Mouse (Mus musculus): ENCODE measurements at regions not wholly inside any gene's neighbourhood (a gene's known extent, or its start where the extent isn't known, plus 50 kb on each side); places are given as distances from the start of the nearest gene placed in this dataset.

- no peak for ATAC-seq (ENCODE audit: insufficient read depth, low FRiP score, low read depth)
Observed at GRCm38 (mm10) chr2:21058940-21059339, 90.3 kb upstream of the Arhgap21 start.

GRCm38 (mm10) chr2:21056450-21057210 lies 87.9 kb upstream of the Arhgap21 start:
- Histone ChIP-seq H3K4me1 (no peaks in the 10 kb centered on the region), H3K9me3 (no peaks in the 10 kb centered on the region), H3K4me2 (no peak overlapping the region), H3K27ac (no peak overlapping the region), H3K4me3 (replicated peaks) (no peak overlapping the region), H3K9ac (no peak overlapping the region), H3K27me3 (replicated peaks) (no peaks in the 10 kb centered on the region), H3K36me3 (no peaks in the 10 kb centered on the region)
- WGBS, result 64% methylated on average over 5 of the region's 5 CpGs
- no peak for ATAC-seq (ENCODE audit: insufficient read depth, low FRiP score, low read depth)

More at GRCm38 (mm10) chr2:21058940-21059339, 90.3 kb upstream of the Arhgap21 start:
- no peaks in the 10 kb centered on the region for H3K9me3 ChIP-seq
- WGBS, result 90% methylated on average over 3 of the region's 3 CpGs
- no peak overlapping the region for H3K9ac ChIP-seq
- no peak overlapping the region for H3K27ac ChIP-seq
- no peaks in the 10 kb centered on the region for H3K36me3 ChIP-seq
- H3K4me2 ChIP-seq, result no peak overlapping the region
- no peaks in the 10 kb centered on the region for H3K4me1 ChIP-seq
- H3K4me3 ChIP-seq (replicated peaks), result no peak overlapping the region
- no peaks in the 10 kb centered on the region for H3K27me3 ChIP-seq (replicated peaks)

DNA sequence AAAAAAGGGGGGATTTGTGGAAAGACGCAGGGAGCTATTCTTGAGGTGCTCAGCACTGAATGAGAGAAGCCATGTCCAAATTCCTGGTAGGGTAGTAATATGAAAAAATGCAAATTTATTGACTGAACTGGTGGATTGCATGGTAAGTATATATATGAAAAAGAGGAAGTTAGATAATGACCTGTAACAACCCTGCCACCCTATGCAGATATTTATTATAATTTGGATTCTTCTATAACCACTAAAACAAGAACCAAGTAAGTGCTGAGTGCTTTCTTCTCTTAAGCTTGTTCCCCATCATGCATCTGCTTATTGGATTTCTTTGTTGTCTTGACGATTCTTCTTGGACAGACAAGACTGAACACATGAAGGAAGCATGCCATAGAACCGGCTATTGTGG lies 86.7 kb upstream of the Arhgap21 start:
- no peak overlapping the region for H3K27ac ChIP-seq
- H3K4me1 ChIP-seq, result no peaks in the 10 kb centered on the region
- no peak overlapping the region for H3K9ac ChIP-seq
- no peaks in the 10 kb centered on the region for H3K9me3 ChIP-seq
- no peak for ATAC-seq (ENCODE audit: insufficient read depth, low FRiP score, low read depth)
- H3K27me3 ChIP-seq (replicated peaks), result no peaks in the 10 kb centered on the region
- no peak overlapping the region for H3K4me3 ChIP-seq (replicated peaks)
- WGBS, result 92% methylated on average over 3 of the region's 3 CpGs
- no peak overlapping the region for H3K4me2 ChIP-seq
- H3K36me3 ChIP-seq, result no peaks in the 10 kb centered on the region

- H3K36me3 ChIP-seq, result no peaks in the 10 kb centered on the region
- no peak for ATAC-seq (ENCODE audit: insufficient read depth, low FRiP score, low read depth)
- no peak overlapping the region for H3K4me3 ChIP-seq (replicated peaks)
- no peaks in the 10 kb centered on the region for H3K27me3 ChIP-seq (replicated peaks)
- no peak overlapping the region for H3K9ac ChIP-seq
- no peak overlapping the region for H3K27ac ChIP-seq
- no peaks in the 10 kb centered on the region for H3K9me3 ChIP-seq
- H3K4me1 ChIP-seq, result no peaks in the 10 kb centered on the region
- H3K4me2 ChIP-seq, result no peak overlapping the region
- WGBS, result 63% methylated on average over 6 of the region's 6 CpGs
Observed at GRCm38 (mm10) chr2:21054325-21055082, 85.8 kb upstream of the Arhgap21 start.

GRCm38 (mm10) chr2:21053596-21053995 lies 84.9 kb upstream of the Arhgap21 start:
- H3K4me2 ChIP-seq, result no peak overlapping the region
- no peaks in the 10 kb centered on the region for H3K36me3 ChIP-seq
- no peak for ATAC-seq (ENCODE audit: insufficient read depth, low FRiP score, low read depth)
- no peak overlapping the region for H3K4me3 ChIP-seq (replicated peaks)
- H3K9ac ChIP-seq, result no peak overlapping the region
- H3K27ac ChIP-seq, result no peak overlapping the region
- H3K9me3 ChIP-seq, result no peaks in the 10 kb centered on the region
- H3K27me3 ChIP-seq (replicated peaks), result no peaks in the 10 kb centered on the region
- no peaks in the 10 kb centered on the region for H3K4me1 ChIP-seq
- WGBS, result 77% methylated on average over 5 of the region's 5 CpGs

DNA sequence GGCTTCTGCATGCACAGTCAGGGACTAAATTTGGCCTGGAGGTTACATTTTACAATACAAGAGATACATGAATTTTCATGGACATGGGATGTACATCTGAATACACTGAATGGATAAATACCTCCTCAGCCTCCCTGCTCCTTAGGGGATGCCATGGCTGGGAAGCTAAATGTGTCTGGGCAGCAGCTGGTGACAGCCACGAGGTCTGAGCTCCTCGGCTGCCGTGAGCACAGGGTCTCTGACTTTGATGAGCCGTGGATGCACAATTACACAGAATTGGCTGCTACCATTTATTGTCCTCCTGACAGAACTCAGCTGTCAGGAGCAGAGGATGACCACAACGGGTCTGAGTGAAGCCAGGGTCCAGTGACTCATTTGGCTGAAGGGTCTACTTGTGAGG lies 80.3 kb upstream of the Arhgap21 start:
- Histone ChIP-seq H3K4me3 (replicated peaks) (no peak overlapping the region), H3K36me3 (no peaks in the 10 kb centered on the region), H3K4me2 (no peak overlapping the region), H3K9me3 (no peaks in the 10 kb centered on the region), H3K9ac (no peak overlapping the region), H3K27me3 (replicated peaks) (no peaks in the 10 kb centered on the region), H3K27ac (no peak overlapping the region), H3K4me1 (no peaks in the 10 kb centered on the region)
- WGBS, result 64% methylated on average over 5 of the region's 5 CpGs
- ATAC-seq (ENCODE audit: insufficient read depth, low FRiP score, low read depth), result no peak

GRCm38 (mm10) chr2:21048226-21048625 lies 79.5 kb upstream of the Arhgap21 start:
- WGBS, result 87% methylated on average over 6 of the region's 6 CpGs
- H3K9me3 ChIP-seq, result no peaks in the 10 kb centered on the region
- ATAC-seq (ENCODE audit: insufficient read depth, low FRiP score, low read depth), result no peak
- no peaks in the 10 kb centered on the region for H3K27me3 ChIP-seq (replicated peaks)
- H3K4me1 ChIP-seq, result no peaks in the 10 kb centered on the region
- no peak overlapping the region for H3K4me2 ChIP-seq
- H3K36me3 ChIP-seq, result no peaks in the 10 kb centered on the region
- H3K4me3 ChIP-seq (replicated peaks), result no peak overlapping the region
- no peak overlapping the region for H3K27ac ChIP-seq
- no peak overlapping the region for H3K9ac ChIP-seq

- Histone ChIP-seq H3K9ac (no peak overlapping the region), H3K36me3 (no peaks in the 10 kb centered on the region), H3K4me1 (no peaks in the 10 kb centered on the region), H3K9me3 (no peaks in the 10 kb centered on the region), H3K4me3 (replicated peaks) (no peak overlapping the region), H3K27me3 (replicated peaks) (no peaks in the 10 kb centered on the region), H3K4me2 (no peak overlapping the region), H3K27ac (no peak overlapping the region)
- no peak for ATAC-seq (ENCODE audit: insufficient read depth, low FRiP score, low read depth)
- 61% methylated on average over 9 of the region's 9 CpGs for WGBS
Observed at GRCm38 (mm10) chr2:21046503-21047116, 77.9 kb upstream of the Arhgap21 start.

DNA sequence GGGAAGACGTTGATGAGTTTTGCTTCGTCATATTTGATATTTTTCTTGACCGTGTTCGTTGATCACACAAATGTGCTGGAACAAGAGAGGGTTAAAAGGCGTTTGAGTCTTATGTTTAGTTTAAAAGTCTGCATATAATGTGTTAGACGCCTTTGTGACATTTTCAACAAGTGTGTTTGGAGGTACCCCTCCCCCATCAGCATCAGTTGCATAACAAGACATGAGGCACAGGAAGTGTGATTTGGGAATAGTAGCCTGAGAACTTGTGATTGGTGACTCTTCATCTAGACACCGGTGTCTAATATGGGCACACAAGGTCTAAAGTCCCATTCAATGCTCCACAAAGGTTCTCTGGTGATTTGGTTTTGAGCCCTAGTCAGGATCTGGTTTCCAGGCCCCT lies 76.1 kb upstream of the Arhgap21 start:
- Histone ChIP-seq H3K27ac (no peak overlapping the region), H3K4me1 (no peaks in the 10 kb centered on the region), H3K4me2 (no peak overlapping the region), H3K36me3 (no peaks in the 10 kb centered on the region), H3K4me3 (replicated peaks) (no peak overlapping the region), H3K9ac (no peak overlapping the region), H3K27me3 (replicated peaks) (no peaks in the 10 kb centered on the region), H3K9me3 (no peaks in the 10 kb centered on the region)
- WGBS, result 82% methylated on average over 7 of the region's 7 CpGs
- ATAC-seq (ENCODE audit: insufficient read depth, low FRiP score, low read depth), result no peak

DNA sequence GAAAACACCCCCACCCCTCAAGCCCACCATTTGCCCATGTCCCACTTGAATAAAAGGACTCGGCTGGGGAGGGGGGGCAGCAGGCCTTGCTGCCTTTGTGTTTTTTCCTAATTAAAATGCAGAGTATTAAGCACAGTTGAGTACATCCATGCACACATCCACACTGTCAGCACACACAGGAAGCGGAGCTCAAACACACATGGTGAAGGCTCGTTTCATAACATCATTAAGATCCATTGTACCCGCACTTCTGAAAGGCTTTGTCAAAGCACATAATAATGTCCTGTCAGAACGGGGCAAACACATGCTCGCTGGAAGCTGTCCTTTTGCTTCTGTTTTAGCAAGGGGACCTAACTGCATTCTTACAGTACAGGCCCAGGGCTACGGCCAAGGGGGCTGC lies 75.3 kb upstream of the Arhgap21 start:
- no peaks in the 10 kb centered on the region for H3K27me3 ChIP-seq (replicated peaks)
- no peak overlapping the region for H3K9ac ChIP-seq
- no peaks in the 10 kb centered on the region for H3K9me3 ChIP-seq
- H3K27ac ChIP-seq, result no peak overlapping the region
- no peaks in the 10 kb centered on the region for H3K4me1 ChIP-seq
- no peaks in the 10 kb centered on the region for H3K36me3 ChIP-seq
- 62% methylated on average over 7 of the region's 7 CpGs for WGBS
- no peak for ATAC-seq (ENCODE audit: insufficient read depth, low FRiP score, low read depth)
- no peak overlapping the region for H3K4me2 ChIP-seq
- H3K4me3 ChIP-seq (replicated peaks), result no peak overlapping the region

DNA sequence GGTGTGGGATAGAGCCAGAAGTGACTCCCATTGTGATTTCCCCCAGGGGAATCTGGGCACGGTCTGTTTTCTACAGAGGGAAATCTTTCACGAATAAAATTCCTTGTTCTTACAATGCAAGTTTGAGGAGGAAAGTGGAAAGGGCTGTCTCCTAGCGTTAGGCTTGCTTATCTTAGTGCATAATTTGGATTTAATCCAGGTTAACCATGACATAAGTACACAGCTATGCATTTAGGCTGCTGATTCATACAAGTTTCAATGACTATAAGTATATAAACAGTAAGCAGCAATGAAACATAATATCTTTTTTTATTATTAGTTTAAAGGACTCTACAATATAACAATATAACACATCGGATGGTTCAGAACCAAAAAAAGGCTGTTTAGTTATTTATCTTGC lies 74.6 kb upstream of the Arhgap21 start:
- Histone ChIP-seq H3K9ac (no peak overlapping the region), H3K4me2 (no peak overlapping the region), H3K4me1 (no peaks in the 10 kb centered on the region), H3K36me3 (no peaks in the 10 kb centered on the region), H3K27me3 (replicated peaks) (no peaks in the 10 kb centered on the region), H3K9me3 (no peaks in the 10 kb centered on the region), H3K27ac (no peak overlapping the region), H3K4me3 (replicated peaks) (no peak overlapping the region)
- 35% methylated on average over 4 of the region's 4 CpGs for WGBS
- ATAC-seq (ENCODE audit: insufficient read depth, low FRiP score, low read depth), result no peak

- WGBS, result 69% methylated on average over 3 of the region's 3 CpGs
- Histone ChIP-seq H3K9ac (no peak overlapping the region), H3K4me3 (replicated peaks) (no peak overlapping the region), H3K4me1 (peaks cover 11% of the 10 kb centered on the region; the same call in 1 of the 2 replicates), H3K27ac (peak overlapping the region; percentile 51), H3K27me3 (replicated peaks) (no peaks in the 10 kb centered on the region), H3K36me3 (no peaks in the 10 kb centered on the region), H3K9me3 (no peaks in the 10 kb centered on the region), H3K4me2 (no peak overlapping the region)
- ATAC-seq (ENCODE audit: insufficient read depth, low FRiP score, low read depth), result no peak
Observed at GRCm38 (mm10) chr2:21037607-21038006, 68.9 kb upstream of the Arhgap21 start.
